Mouse (Mus musculus) induced T-regulatory cell, adult 2 months (primary cell): Measurements from ENCODE around the gene Apoa1.

ENCODE experiments used
- DNase-seq: peaks from one replicate; pipeline ENCODE4 v3.0.0-alpha.2; 2012; ENCODE audit warnings: low read depth

Gene Apoa1

GRCm38 (mm10) chr9:46215338-46216322 lies 12.8 kb upstream of the Apoa1 start:
- DNase-seq: no peak

GRCm38 (mm10) chr9:46216744-46217470 lies 11.5 kb upstream of the Apoa1 start:
- no peak for DNase-seq

- no peak for DNase-seq
Measured at GRCm38 (mm10) chr9:46218176-46218575, 10.2 kb upstream of the Apoa1 start.

- no peak for DNase-seq
Measured at GRCm38 (mm10) chr9:46223090-46223489, 5.3 kb upstream of the Apoa1 start.

- no peak for DNase-seq
Measured at GRCm38 (mm10) chr9:46224101-46224500, 4.3 kb upstream of the Apoa1 start.

- DNase-seq: no peak
Measured at GRCm38 (mm10) chr9:46224945-46225660, 3.3 kb upstream of the Apoa1 start.

- DNase-seq: no peak
Measured at GRCm38 (mm10) chr9:46227064-46227614, 1.2 kb upstream of the Apoa1 start.

GRCm38 (mm10) chr9:46229573-46230449 lies 1.4 kb downstream of the Apoa1 start:
- DNase-seq: peak; percentile 65

GRCm38 (mm10) chr9:46230450-46230975 lies 2.1 kb downstream of the Apoa1 start:
- no peak for DNase-seq

GRCm38 (mm10) chr9:46235196-46235595 lies 6.8 kb downstream of the Apoa1 start:
- no peak for DNase-seq

GRCm38 (mm10) chr9:46235596-46235648 lies 7.0 kb downstream of the Apoa1 start, which contains the start of gene Apoc3:
TSS of gene Apoc3 (minus strand) at chr9:46235636.
- DNase-seq: no peak

- DNase-seq: no peak
Measured at GRCm38 (mm10) chr9:46235649-46236048, 7.3 kb downstream of the Apoa1 start.

- DNase-seq: no peak
Measured at GRCm38 (mm10) chr9:46238850-46239249, 10.5 kb downstream of the Apoa1 start.

GRCm38 (mm10) chr9:46240526-46241153 lies 12.3 kb downstream of the Apoa1 start, which contains the start of gene Apoa4:
TSS of gene Apoa4 (plus strand) at chr9:46240696.
- DNase-seq: no peak

GRCm38 (mm10) chr9:46241818-46242217 lies 13.4 kb downstream of the Apoa1 start:
- DNase-seq: no peak

- no peak for DNase-seq
Measured at GRCm38 (mm10) chr9:46243122-46243521, 14.7 kb downstream of the Apoa1 start.

- no peak for DNase-seq
Measured at GRCm38 (mm10) chr9:46243584-46243983, 15.2 kb downstream of the Apoa1 start.

- DNase-seq: peak; percentile 81
Measured at GRCm38 (mm10) chr9:46246752-46247324, 18.5 kb downstream of the Apoa1 start.

GRCm38 (mm10) chr9:46256177-46256576 lies 27.8 kb downstream of the Apoa1 start:
- DNase-seq: no peak

GRCm38 (mm10) chr9:46256658-46257385 lies 28.4 kb downstream of the Apoa1 start:
- no peak for DNase-seq
